Mouse (Mus musculus) testis, adult 2 months (tissue): ENCODE results near the gene Wdr1.

Experiments used
- CTCF ChIP-seq: fragments of 200-500 bp; IDR thresholded peaks from 2 replicates; pipeline ENCODE4 v1.5.1; 2012; ENCODE audit warnings: low read depth, mild to moderate bottlenecking, inconsistent platforms, low read length, moderate library complexity; ENCODE audit not compliant: control insufficient read depth, insufficient read depth, insufficient replicate concordance
- POLR2A ChIP-seq: fragments of 200-500 bp; IDR thresholded peaks from 2 replicates; pipeline ENCODE4 v1.6.1; 2012; ENCODE audit warnings: low read depth, mild to moderate bottlenecking, inconsistent platforms, low read length, moderate library complexity; ENCODE audit not compliant: control insufficient read depth

DNA sequence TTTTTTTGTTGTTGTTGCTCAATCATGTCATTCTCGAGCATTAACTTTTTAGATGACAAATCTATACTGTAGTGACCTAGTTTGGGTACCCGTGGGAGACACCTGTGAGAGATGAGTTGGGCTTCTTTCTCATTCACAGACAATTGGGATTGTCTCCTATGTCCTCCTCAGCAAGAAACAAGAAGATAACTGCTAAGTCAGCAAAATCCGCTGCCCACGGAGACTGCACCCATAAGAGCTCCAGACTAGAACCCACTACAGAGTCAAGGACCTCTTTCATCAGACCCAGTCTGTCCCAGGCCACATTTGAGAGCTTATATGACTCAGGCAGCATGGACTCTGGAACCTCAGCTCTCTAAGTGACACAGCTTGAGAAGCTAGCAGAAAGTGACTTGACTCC lies 73.3 kb downstream of the Wdr1 start:
- no peak for TF ChIP-seq CTCF
- TF ChIP-seq POLR2A = no peak
